Mouse (Mus musculus) neural tube, embryonic 14.5 days (tissue): ENCODE data around the gene Cd8a. TPM values are rescaled to one million over a fixed set of nuclear protein-coding genes. Genes with fewer than 3 reads are reported as not detected.

Experiments used
- ATAC-seq: fragments of 200-750 bp; cut with Nextera tagmentation; 2 replicates; pipeline ENCODE4 v1.8.0; 2017; ENCODE audit warnings: low read depth, mild to moderate bottlenecking, moderate TSS enrichment, moderate library complexity
- H3K27ac ChIP-seq: fragments of 300-500 bp; sonication (generic); 2 replicates; pipeline ENCODE4 v1.5.1; 2014; ENCODE audit warnings: low read depth, mild to moderate bottlenecking, control low read depth, low read length, moderate library complexity, mixed read lengths
- H3K27me3 ChIP-seq: fragments of 300-500 bp; sonication (generic); 2 replicates; pipeline ENCODE4 v1.6.1; 2014; ENCODE audit warnings: low read length; ENCODE audit not compliant: control insufficient read depth, insufficient read depth
- H3K36me3 ChIP-seq: fragments of 300-500 bp; sonication (generic); 2 replicates; pipeline ENCODE4 v1.6.1; 2014; ENCODE audit warnings: low read length, mixed read lengths; ENCODE audit not compliant: control insufficient read depth, insufficient read depth
- H3K4me1 ChIP-seq: fragments of 300-500 bp; sonication (generic); 2 replicates; pipeline ENCODE4 v1.6.1; 2014; ENCODE audit warnings: low read length; ENCODE audit not compliant: control insufficient read depth, insufficient read depth
- H3K4me2 ChIP-seq: fragments of 300-500 bp; sonication (generic); 2 replicates; pipeline ENCODE4 v1.6.1; 2014; ENCODE audit warnings: mild to moderate bottlenecking, low read depth, low read length, control low read depth
- H3K4me3 ChIP-seq: fragments of 300-500 bp; sonication (generic); 2 replicates; pipeline ENCODE4 v1.5.1; 2014; ENCODE audit warnings: low read depth, low read length, control low read depth, mixed read lengths
- H3K9ac ChIP-seq: fragments of 300-500 bp; sonication (generic); replicated peaks from 2 replicates; pipeline ENCODE4 v1.6.1; 2014; ENCODE audit warnings: low read depth, mild to moderate bottlenecking, control low read depth, low read length, mixed read lengths
- H3K9me3 ChIP-seq: fragments of 300-500 bp; sonication (generic); 2 replicates; pipeline ENCODE4 v1.6.1; 2016; ENCODE audit warnings: low read length; ENCODE audit not compliant: control insufficient read depth
- WGBS: fragments of 180-500 bp; shearing (Covaris S2); extraction: QIAGEN DNeasy Blood & Tissue Kit; methylation state at CpG from one replicate; pipeline ENCODE4 v1.1.7; 2014; 5-methylcytosine and 5-hydroxymethylcytosine counted together
- polyA plus RNA-seq: library from polyadenylated mRNA; unstranded; fragments of >200 nt; fragmentation: Nextera tagmentation; extraction: Ambion mirVana; gene quantifications from 2 replicates; pipeline ENCODE4 v1.2.1, GENCODE M21; 2014

Gene Cd8a
- polyA plus RNA-seq, 1 experiment from 2014 or later, result not detected

DNA sequence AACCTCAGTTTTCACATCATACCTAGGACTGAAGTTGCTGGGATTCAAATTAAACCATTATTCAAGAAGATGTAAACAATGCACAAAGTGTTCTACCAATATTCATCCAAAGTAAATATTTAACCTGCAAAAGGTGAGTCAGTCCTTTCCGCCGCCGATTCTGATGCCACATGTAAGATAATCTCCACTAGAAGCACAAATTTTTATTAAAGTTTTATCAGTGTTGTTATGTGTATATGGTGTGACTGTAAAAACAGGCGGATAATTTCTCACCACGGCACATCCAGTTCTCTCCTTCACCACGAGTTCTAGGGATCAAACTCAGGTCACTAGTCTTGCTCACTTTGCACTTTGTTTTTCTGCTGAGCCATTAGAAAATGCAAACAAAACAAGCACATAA, 47.6 kb downstream of the Cd8a start:
- H3K4me3 ChIP-seq, result no peak overlapping the region
- 93% methylated on average over 6 of the region's 6 CpGs for WGBS

DNA sequence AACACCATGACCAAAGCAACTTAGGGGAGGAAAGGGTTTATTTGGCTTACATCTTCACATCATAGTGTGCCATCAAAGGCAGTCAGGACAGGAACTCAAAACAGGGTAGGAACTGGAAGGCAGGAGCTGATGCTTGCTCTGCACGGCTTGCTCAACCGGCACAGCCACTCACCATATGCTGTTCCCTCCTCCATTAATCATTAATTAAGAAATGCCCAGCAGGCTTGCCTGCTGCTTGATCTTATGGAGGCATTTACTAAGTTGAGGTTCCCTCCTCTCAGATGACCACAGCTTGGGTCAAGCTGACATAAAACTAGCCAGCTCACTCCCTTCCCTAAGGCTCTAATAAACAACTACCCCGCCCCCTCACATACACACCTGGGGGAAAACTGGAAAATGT, 48.9 kb downstream of the Cd8a start:
- WGBS, result 72% methylated on average over 3 of the region's 3 CpGs
- ATAC-seq, result no peak
- no peak overlapping the region for H3K4me3 ChIP-seq

More for the DNA sequence above, 47.6 kb downstream of the Cd8a start:
- Histone ChIP-seq H3K9ac (no peak overlapping the region), H3K27me3 (no peaks in the 10 kb centered on the region), H3K4me2 (no peak overlapping the region), H3K36me3 (0 out of 2 replicates have a peak, but pooled peaks cover 3% of the 10 kb centered on the region), H3K27ac (no peak overlapping the region), H3K9me3 (no peaks in the 10 kb centered on the region), H3K4me1 (no peaks in the 10 kb centered on the region)
- ATAC-seq, result no peak

DNA sequence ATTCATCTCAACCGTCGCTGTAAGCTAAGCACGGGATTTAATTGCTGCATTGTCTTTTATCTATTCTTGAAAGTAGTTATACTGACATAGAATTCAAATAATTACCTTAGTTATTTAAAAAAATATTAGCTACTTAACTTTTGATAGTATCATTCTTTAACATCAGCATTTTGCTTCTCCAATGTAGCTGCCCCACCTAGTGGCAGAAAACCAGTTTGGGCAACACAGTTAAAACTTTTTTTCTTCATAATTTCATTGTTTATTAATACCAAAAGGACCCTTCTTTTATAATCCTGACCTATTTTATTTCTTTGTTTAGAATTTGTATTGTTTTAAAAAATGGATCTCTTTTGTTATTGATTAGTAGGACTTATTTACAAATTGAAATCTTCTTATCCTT, 49.9 kb downstream of the Cd8a start:
- Histone ChIP-seq H3K27ac (no peak overlapping the region), H3K4me1 (no peaks in the 10 kb centered on the region), H3K27me3 (no peaks in the 10 kb centered on the region), H3K4me3 (no peak overlapping the region), H3K36me3 (peaks cover 10% of the 10 kb centered on the region), H3K9ac (no peak overlapping the region), H3K4me2 (no peak overlapping the region), H3K9me3 (no peaks in the 10 kb centered on the region)
- no peak for ATAC-seq
- 93% methylated on average over 3 of the region's 3 CpGs for WGBS

More for the DNA sequence above, 48.9 kb downstream of the Cd8a start:
- Histone ChIP-seq H3K36me3 (peaks cover 10% of the 10 kb centered on the region), H3K9me3 (no peaks in the 10 kb centered on the region), H3K27me3 (no peaks in the 10 kb centered on the region), H3K9ac (no peak overlapping the region), H3K27ac (no peak overlapping the region), H3K4me2 (no peak overlapping the region), H3K4me1 (no peaks in the 10 kb centered on the region)

DNA sequence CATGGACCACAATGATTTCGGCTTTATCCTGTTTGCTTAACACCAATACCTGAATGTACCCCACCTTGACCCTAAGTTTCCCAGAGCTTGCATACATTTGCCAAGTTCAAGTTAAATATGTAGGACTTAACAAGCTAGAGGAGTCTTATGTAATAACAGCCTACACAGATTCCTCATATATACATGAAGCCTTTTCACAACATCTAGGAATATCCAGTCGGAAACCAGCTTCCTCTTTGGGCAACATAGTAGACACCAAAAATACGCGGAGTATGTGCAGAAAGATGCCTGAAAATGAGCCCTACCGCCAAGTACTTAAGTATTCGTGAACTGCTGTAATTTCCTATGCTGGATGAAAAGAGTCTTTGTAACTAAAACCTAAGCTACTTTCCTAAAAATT, 52.5 kb downstream of the Cd8a start:
- no peaks in the 10 kb centered on the region for H3K4me1 ChIP-seq
- H3K27ac ChIP-seq, result no peak overlapping the region
- WGBS, result 96% methylated on average over 6 of the region's 6 CpGs
- H3K9ac ChIP-seq, result no peak overlapping the region
- H3K36me3 ChIP-seq, result peaks cover 7% of the 10 kb centered on the region
- H3K9me3 ChIP-seq, result no peaks in the 10 kb centered on the region
- ATAC-seq, result no peak
- no peaks in the 10 kb centered on the region for H3K27me3 ChIP-seq
- H3K4me2 ChIP-seq, result no peak overlapping the region
- H3K4me3 ChIP-seq, result no peak overlapping the region

DNA sequence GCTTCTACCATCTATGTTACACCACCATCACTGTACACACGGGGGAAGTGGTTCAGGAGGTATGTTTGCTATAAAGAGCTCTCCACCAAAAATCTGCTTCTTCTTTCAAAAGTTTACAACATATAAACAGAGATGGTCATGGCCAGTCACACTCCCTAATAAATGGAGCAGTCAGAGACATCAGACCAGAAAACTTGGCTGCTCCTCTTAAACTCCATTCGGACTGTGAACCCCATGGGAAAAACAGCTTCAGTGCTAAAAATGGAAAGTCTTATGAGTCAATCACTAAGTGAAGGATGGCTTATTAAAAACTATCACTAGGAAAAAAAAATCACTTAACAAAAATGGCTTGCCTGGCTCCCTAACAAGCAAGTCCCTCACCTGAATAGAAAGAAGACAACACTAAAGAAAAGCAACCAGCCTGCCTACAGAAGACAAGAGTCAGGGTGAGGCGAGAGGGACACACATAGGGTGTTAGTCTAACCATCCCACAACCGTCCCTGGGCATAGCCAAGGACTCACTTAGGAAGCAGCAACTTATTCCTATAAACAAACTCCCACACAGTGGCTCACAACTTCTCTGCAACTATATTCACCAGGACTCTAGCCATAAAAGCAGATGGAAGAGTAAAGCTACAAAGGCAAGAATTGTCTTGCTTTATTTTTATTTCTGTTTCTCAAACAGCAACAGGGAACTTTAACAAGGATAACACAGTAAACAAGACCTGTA, 54.9 kb downstream of the Cd8a start:
- no peak for ATAC-seq
- Histone ChIP-seq H3K9ac (no peak overlapping the region), H3K4me3 (no peak overlapping the region), H3K27ac (no peak overlapping the region), H3K9me3 (no peaks in the 10 kb centered on the region), H3K4me1 (no peaks in the 10 kb centered on the region), H3K4me2 (no peak overlapping the region), H3K36me3 (peaks cover 7% of the 10 kb centered on the region), H3K27me3 (no peaks in the 10 kb centered on the region)
- WGBS, result 90% methylated on average over 4 of the region's 4 CpGs

Other genes with a start within 250 kb of the Cd8a start
- 4.6 and 5.4 TPM in 2 replicates for gene Thnsl2, start 229.0 kb upstream of the Cd8a start, polyA plus RNA-seq
- gene Fabp1, start 173.6 kb upstream of the Cd8a start, polyA plus RNA-seq, result not detected in 2 replicates
- 15.7 and 20.8 TPM in 2 replicates for gene Krcc1, start 101.8 kb upstream of the Cd8a start, polyA plus RNA-seq
- gene Smyd1, start 51.2 kb upstream of the Cd8a start, polyA plus RNA-seq, result 0.27 and 0.50 TPM in 2 replicates
- gene Cd8b1, start 50.6 kb upstream of the Cd8a start, polyA plus RNA-seq, result not detected in 2 replicates
- gene Rmnd5a, start 67.2 kb downstream of the Cd8a start, polyA plus RNA-seq, result 6.7 and 8.4 TPM in 2 replicates
- 30.7 and 32.1 TPM in 2 replicates for gene Rnf103, start 120.5 kb downstream of the Cd8a start, polyA plus RNA-seq
- gene Chmp3, start 170.4 kb downstream of the Cd8a start, polyA plus RNA-seq, result 51.0 and 62.9 TPM in 2 replicates